Mouse (Mus musculus) thymus, postnatal 25 days (tissue): ENCODE measurements around the gene Pttg1.

Experiments used
- DNase-seq: peaks from one replicate; pipeline ENCODE4 v3.0.0; 2022

Gene Pttg1

GRCm38 (mm10) chr11:43373367-43373766 lies 52.7 kb downstream of the Pttg1 start:
- DNase-seq: no peak

- DNase-seq: no peak
Observed at GRCm38 (mm10) chr11:43371807-43372206, 54.2 kb downstream of the Pttg1 start.
